In the genomic region with DNA sequence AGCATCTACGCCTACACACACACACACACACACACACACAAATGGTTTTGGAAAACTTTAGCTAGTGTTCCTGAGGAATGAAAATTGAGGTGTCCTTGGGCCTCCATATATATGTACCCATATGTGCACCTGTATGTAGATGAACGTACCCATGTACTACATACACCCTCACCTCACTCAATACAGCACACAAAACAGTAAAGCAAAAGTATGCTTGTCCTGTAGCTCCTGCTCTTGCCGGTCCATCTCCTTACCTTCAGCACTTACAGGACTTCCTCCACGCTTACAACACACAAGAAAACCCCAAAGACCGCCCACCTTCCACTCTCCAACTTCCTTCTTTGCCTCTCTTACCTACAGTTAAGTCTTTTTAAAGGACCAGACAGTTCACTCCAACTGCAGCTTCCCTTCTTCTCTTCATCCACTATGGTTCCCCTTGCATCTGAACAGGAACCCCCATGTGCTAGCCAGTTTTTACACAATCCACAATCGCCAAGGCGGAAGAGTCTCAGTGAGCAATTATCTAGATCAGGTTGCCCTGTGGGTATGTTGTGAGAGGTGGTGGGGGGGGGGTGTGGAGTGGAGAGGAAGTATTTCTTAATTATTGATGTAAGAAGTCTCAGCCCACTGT, we compare ENCODE assay signal across 13 mouse cellular contexts. TPM values are rescaled to one million over a fixed set of nuclear protein-coding genes. Genes with fewer than 3 reads are reported as not detected.
DNase-seq lines count a peak whose midpoint lies in the region; ATAC-seq lines count a peak whose summit lies in the region.
"Had no signal": no experiment of that assay in that cellular context is flagged by ENCODE, and none has a peak within 500 bp of the region (broad histone marks: within the 10 kb centered on the region; RNA-seq: fewer than 3 reads in every experiment).

No protein-coding gene starts in this region.

- 0 out of 2 replicates have a peak overlapping the region, but pooled peaks have one; percentile 6 for H3K27ac ChIP-seq in liver, embryonic 15.5 days (replicated peaks)
- no peak overlapping the region for H3K27ac ChIP-seq in liver, embryonic 12.5 days
- H3K27ac ChIP-seq in forebrain, embryonic 12.5 days: no peak overlapping the region
- H3K27ac ChIP-seq: heart, embryonic 10.5 days; kidney, postnatal 0 days had no signal

- H3K27me3 ChIP-seq in liver, embryonic 15.5 days: peaks cover 25% of the 10 kb centered on the region
- H3K27me3 ChIP-seq in liver, embryonic 12.5 days (replicated peaks): peaks cover 16% of the 10 kb centered on the region
- peaks cover 7% of the 10 kb centered on the region for H3K27me3 ChIP-seq in megakaryocyte, embryonic 14.5 days (replicated peaks)
- no peaks in the 10 kb centered on the region for H3K27me3 ChIP-seq in forebrain, embryonic 12.5 days

- no peaks in the 10 kb centered on the region for H3K36me3 ChIP-seq in liver, embryonic 15.5 days (replicated peaks)
- H3K36me3 ChIP-seq in liver, embryonic 12.5 days: no peaks in the 10 kb centered on the region
- no peaks in the 10 kb centered on the region for H3K36me3 ChIP-seq in megakaryocyte, embryonic 14.5 days (replicated peaks; ENCODE audit: low read length)
- no peaks in the 10 kb centered on the region for H3K36me3 ChIP-seq in forebrain, embryonic 12.5 days (replicated peaks)
- H3K36me3 ChIP-seq: heart, embryonic 10.5 days had no signal

- H3K4me1 ChIP-seq in liver, embryonic 15.5 days (replicated peaks): peaks cover 48% of the 10 kb centered on the region
- H3K4me1 ChIP-seq in liver, embryonic 12.5 days: peaks cover 66% of the 10 kb centered on the region
- H3K4me1 ChIP-seq in megakaryocyte, embryonic 14.5 days: peaks cover 28% of the 10 kb centered on the region
- H3K4me1 ChIP-seq in forebrain, embryonic 12.5 days: peaks cover 6% of the 10 kb centered on the region

- H3K9me3 ChIP-seq in liver, embryonic 15.5 days (replicated peaks): no peaks in the 10 kb centered on the region
- no peaks in the 10 kb centered on the region for H3K9me3 ChIP-seq in liver, embryonic 12.5 days (replicated peaks)
- no peaks in the 10 kb centered on the region for H3K9me3 ChIP-seq in megakaryocyte, embryonic 14.5 days
- no peaks in the 10 kb centered on the region for H3K9me3 ChIP-seq in forebrain, embryonic 12.5 days
- H3K9me3 ChIP-seq: heart, embryonic 10.5 days had no signal

- H3K9ac ChIP-seq in liver, embryonic 15.5 days: no peak overlapping the region
- no peak overlapping the region for H3K9ac ChIP-seq in liver, embryonic 12.5 days
- H3K9ac ChIP-seq in forebrain, embryonic 12.5 days: no peak overlapping the region
- H3K9ac ChIP-seq: lung, embryonic 14.5 days had no signal

- no peak overlapping the region for H3K4me3 ChIP-seq in liver, embryonic 15.5 days (replicated peaks)
- no peak overlapping the region for H3K4me3 ChIP-seq in liver, embryonic 12.5 days
- peak overlapping the region; percentile 35 for H3K4me3 ChIP-seq in megakaryocyte, embryonic 14.5 days (replicated peaks)
- no peak overlapping the region for H3K4me3 ChIP-seq in forebrain, embryonic 12.5 days (replicated peaks)
- H3K4me3 ChIP-seq: heart, embryonic 10.5 days had no signal

- no peak for ATAC-seq in liver, embryonic 15.5 days (ENCODE audit: insufficient read depth)
- ATAC-seq in liver, embryonic 12.5 days: no peak
- ATAC-seq in forebrain, embryonic 12.5 days (ENCODE audit: low FRiP score): no peak
- no peak for ATAC-seq in erythroblast, adult 5-6 weeks (replicated peaks; ENCODE audit: low FRiP score, poor library complexity, severe bottlenecking)

- peak; percentile 60 to 61 for DNase-seq in B cell, adult 2 months
- peak; percentile 57 for DNase-seq in c-Kit-positive CD71-negative TER-119-negative erythroid progenitor cells, embryonic 14.5 days (ENCODE audit: low read depth)
- no peak for DNase-seq in adrenal gland, postnatal 4 days (ENCODE audit: low spot score in 2 of 2)
- DNase-seq: cerebellum, adult 9-10 months; heart, postnatal 4 days; lung, embryonic 14.5 days had no signal

- 33% methylated on average over 7 of the region's 7 CpGs for WGBS in liver, embryonic 15.5 days (ENCODE audit: insufficient replicate concordance)
- WGBS in liver, embryonic 12.5 days (ENCODE audit: insufficient replicate concordance): 45% methylated on average over 7 of the region's 7 CpGs
- 87% methylated on average over 7 of the region's 7 CpGs for WGBS in forebrain, embryonic 12.5 days

- 0 out of 2 replicates have a peak overlapping the region, but pooled peaks have one; percentile 0 for H3K4me2 ChIP-seq in liver, embryonic 15.5 days
- no peak overlapping the region for H3K4me2 ChIP-seq in liver, embryonic 12.5 days
- H3K4me2 ChIP-seq in forebrain, embryonic 12.5 days: no peak overlapping the region
- H3K4me2 ChIP-seq: lung, embryonic 14.5 days had no signal

RNA-seq across cellular contexts. Expression of a gene that starts 4.8 kb away (rescaled TPM):
- polyA plus RNA-seq in liver, embryonic 15.5 days (2015; fragmentation: Nextera tagmentation; extraction: Ambion mirVana): 3.7 and 4.0 TPM in 2 replicates
- 9.1 and 9.7 TPM in 2 replicates for polyA plus RNA-seq in liver, embryonic 12.5 days (2016; fragmentation: Nextera tagmentation; extraction: Ambion mirVana)
- polyA plus RNA-seq in megakaryocyte, embryonic 14.5 days (2012; ENCODE audit: insufficient read depth, low replicate concordance): 1.3 and 1.9 TPM in 2 replicates
- 10 to 100 TPM; 40.5 to 43.3 TPM for total RNA-seq in adrenal gland, postnatal 4 days (2021)
- polyA plus RNA-seq in forebrain, embryonic 12.5 days (2016; fragmentation: Nextera tagmentation; extraction: Ambion mirVana): 15.0 and 15.9 TPM in 2 replicates
- total RNA-seq in erythroblast, adult 5-6 weeks (2015; ENCODE audit: low replicate concordance): 23.4 and 30.2 TPM in 2 replicates
- 25.6 and 26.8 TPM in 2 replicates for total RNA-seq in erythroblast, adult 5-6 weeks (2017; ENCODE audit: low replicate concordance)

RNA-seq across cellular contexts. Expression of a gene that starts 28.3 kb away (rescaled TPM):
- 13.3 TPM in 1 of 2 replicates, not detected in the other for polyA plus RNA-seq in liver, embryonic 15.5 days (2015; fragmentation: Nextera tagmentation; extraction: Ambion mirVana)
- polyA plus RNA-seq in liver, embryonic 12.5 days (2016; fragmentation: Nextera tagmentation; extraction: Ambion mirVana): 8.7 and 15.2 TPM in 2 replicates
- polyA plus RNA-seq in megakaryocyte, embryonic 14.5 days (2012; ENCODE audit: insufficient read depth, low replicate concordance): 5.6 and 40.0 TPM in 2 replicates
- total RNA-seq in adrenal gland, postnatal 4 days (2021): 1,000 to 10,000 TPM; 1,093 to 1,114 TPM
- 3.0 and 11.5 TPM in 2 replicates for polyA plus RNA-seq in forebrain, embryonic 12.5 days (2016; fragmentation: Nextera tagmentation; extraction: Ambion mirVana)
- total RNA-seq in erythroblast, adult 5-6 weeks (2015; ENCODE audit: low replicate concordance): 144 and 176 TPM in 2 replicates
- 58.3 and 69.0 TPM in 2 replicates for total RNA-seq in erythroblast, adult 5-6 weeks (2017; ENCODE audit: low replicate concordance)

Comparison
In these comparisons a context has a peak if more than half of its experiments do, and no peak if none do; other contexts are left out.
1. DNase-seq: peak in B cell, adult 2 months (2 of 2) and c-Kit-positive CD71-negative TER-119-negative erythroid progenitor cells, embryonic 14.5 days (single experiment); none in adrenal gland, postnatal 4 days (0 of 2).